Mouse (Mus musculus): ENCODE measurements around the gene Ablim2.

- TF ChIP-seq CTCF (conservative IDR thresholded peaks at IDR 0.05; ENCODE audit: insufficient read depth, insufficient read length, low read depth, low read length): no peak
- no peak for TF ChIP-seq POLR2A (IDR thresholded peaks at IDR 0.05; ENCODE audit: low read depth, low read length)
These were observed 33.8 kb upstream of the Ablim2 start for GRCm38 (mm10) chr5:35723900-35724299.
